Mouse (Mus musculus): ENCODE measurements around the gene Akap2. TPM values are rescaled to one million over a fixed set of nuclear protein-coding genes. Genes with fewer than 3 reads are reported as not detected.

Akap2 gene
- total RNA-seq, 2 experiments from 2014 or later = not detected

GRCm38 (mm10) chr4:57852461-57853040 lies 135.1 kb downstream of the Akap2 start:
- ATAC-seq (replicated peaks; ENCODE audit: low FRiP score, poor library complexity, severe bottlenecking) = no peak

DNA sequence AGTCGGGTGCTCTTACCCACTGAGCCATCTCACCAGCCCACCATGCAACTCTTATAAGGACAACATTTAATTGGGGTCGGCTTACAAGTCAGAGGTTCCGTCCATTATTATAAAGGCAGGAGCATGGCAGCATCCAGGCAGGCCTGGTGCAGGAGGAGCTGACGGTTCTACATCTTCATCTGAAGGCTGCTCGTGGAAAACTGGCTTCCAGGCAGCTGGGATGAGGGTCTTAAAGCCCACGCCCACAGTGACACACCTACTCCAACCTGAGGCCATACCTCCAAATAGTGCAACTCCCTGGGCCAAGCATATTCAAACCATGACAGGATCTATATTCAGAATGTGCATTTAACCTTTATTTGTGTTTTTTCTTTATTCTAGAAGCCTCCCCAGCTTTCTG lies 136.7 kb downstream of the Akap2 start:
- no peak for ATAC-seq (replicated peaks; ENCODE audit: low FRiP score, poor library complexity, severe bottlenecking)

DNA sequence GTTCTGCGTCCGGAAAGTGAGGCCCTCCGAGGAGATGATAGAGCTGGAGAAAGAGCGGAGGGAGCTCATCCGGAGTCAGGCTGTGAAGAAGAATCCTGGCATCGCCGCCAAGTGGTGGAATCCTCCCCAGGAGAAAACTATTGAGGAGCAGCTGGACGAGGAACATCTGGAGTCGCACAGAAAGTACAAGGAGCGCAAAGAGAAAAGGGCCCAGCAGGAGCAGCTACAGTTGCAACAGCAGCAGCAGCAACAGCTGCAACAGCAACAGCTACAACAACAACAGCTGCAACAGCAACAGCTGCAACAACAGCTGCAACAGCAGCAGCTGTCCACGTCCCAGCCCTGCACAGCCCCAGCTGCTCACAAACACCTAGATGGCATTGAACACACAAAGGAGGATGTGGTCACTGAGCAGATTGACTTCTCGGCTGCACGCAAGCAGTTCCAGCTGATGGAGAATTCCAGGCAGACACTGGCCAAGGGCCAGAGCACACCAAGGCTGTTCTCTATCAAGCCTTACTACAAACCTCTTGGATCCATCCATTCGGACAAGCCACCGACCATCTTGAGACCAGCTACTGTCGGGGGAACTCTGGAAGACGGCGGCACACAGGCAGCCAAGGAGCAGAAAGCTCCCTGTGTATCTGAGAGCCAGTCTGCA lies 138.0 kb downstream of the Akap2 start:
- no peak for ATAC-seq (replicated peaks; ENCODE audit: low FRiP score, poor library complexity, severe bottlenecking)

DNA sequence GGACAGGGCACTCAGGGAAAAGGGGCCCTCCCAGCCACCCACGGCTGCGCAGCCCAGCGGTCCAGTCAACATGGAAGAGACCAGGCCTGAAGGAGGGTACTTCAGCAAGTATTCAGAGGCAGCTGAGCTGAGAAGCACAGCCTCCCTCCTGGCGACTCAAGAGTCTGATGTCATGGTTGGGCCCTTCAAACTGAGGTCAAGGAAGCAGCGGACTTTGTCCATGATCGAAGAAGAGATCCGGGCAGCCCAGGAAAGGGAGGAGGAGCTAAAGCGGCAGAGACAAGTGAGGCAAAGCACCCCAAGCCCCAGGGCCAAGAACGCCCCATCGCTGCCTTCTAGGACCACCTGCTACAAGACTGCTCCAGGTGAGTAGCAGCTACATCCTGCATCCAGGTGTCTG lies 139.2 kb downstream of the Akap2 start:
- ATAC-seq (replicated peaks; ENCODE audit: low FRiP score, poor library complexity, severe bottlenecking) = no peak

DNA sequence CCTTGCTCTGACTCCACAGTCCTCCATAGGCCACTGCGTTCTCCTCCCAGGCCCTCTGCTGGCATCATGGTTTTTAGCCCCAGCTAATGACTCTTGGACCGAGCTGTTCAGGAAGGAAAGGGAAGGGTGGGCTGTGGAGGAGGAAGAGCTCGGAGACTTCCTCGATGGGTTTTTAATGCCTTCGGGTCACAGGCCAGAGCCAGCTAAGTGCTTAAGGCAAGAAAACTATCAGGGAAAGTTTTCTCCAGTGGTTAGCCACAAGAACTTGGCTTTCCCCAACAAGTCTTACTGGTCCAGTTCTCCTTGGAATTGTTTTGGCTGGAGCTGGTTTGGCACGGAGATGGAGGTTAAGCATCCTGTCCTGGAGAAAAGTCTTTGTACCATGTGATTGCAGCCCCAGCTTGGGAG lies 142.8 kb downstream of the Akap2 start:
- no peak for ATAC-seq (replicated peaks; ENCODE audit: low FRiP score, poor library complexity, severe bottlenecking)

GRCm38 (mm10) chr4:57861166-57861565 lies 143.7 kb downstream of the Akap2 start:
- no peak for ATAC-seq (replicated peaks; ENCODE audit: low FRiP score, poor library complexity, severe bottlenecking)

GRCm38 (mm10) chr4:57861856-57862255 lies 144.4 kb downstream of the Akap2 start:
- no peak for ATAC-seq (replicated peaks; ENCODE audit: low FRiP score, poor library complexity, severe bottlenecking)

DNA sequence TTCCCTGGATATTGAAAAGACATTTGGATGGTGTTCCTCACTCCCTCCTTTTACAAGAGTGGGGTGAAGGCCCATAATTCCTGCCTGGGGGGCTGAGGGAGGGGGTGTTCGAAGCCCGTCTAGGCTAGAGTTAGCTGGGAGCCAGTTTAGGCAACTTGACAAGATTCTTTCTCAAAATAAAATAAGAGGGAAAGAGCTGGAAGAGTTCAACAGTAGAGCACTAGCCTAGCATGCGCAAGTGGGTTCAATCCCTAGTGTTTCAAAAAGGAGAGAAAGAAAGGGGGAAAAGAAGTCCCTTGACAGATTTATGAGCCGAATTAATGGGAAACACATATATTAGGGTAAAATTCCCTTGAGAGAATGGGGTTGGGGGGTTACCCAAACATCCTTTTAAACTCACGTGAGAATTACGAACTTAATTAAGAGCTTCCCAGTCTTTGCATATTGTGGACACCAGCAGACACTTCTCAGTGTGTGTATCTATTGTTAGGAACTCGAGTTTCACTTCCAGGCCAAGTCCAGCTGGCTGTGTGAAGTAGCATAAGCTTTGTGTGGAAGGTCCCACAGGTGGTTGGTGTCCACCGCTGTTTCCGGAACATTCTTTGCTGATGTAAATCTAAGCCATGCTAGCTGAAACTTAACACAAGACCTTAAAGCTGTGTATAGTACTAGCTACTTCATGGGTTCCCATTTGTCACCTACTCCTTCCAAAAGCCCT lies 145.0 kb downstream of the Akap2 start:
- no peak for ATAC-seq (replicated peaks; ENCODE audit: low FRiP score, poor library complexity, severe bottlenecking)

- ATAC-seq (replicated peaks; ENCODE audit: low FRiP score, poor library complexity, severe bottlenecking) = no peak
These were observed 148.6 kb downstream of the Akap2 start for GRCm38 (mm10) chr4:57866088-57866487.

- ATAC-seq (replicated peaks; ENCODE audit: low FRiP score, poor library complexity, severe bottlenecking) = no peak
These were observed 149.5 kb downstream of the Akap2 start for GRCm38 (mm10) chr4:57866990-57867389.

- ATAC-seq (replicated peaks; ENCODE audit: low FRiP score, poor library complexity, severe bottlenecking) = no peak
These were observed 150.0 kb downstream of the Akap2 start for GRCm38 (mm10) chr4:57867454-57867853.

DNA sequence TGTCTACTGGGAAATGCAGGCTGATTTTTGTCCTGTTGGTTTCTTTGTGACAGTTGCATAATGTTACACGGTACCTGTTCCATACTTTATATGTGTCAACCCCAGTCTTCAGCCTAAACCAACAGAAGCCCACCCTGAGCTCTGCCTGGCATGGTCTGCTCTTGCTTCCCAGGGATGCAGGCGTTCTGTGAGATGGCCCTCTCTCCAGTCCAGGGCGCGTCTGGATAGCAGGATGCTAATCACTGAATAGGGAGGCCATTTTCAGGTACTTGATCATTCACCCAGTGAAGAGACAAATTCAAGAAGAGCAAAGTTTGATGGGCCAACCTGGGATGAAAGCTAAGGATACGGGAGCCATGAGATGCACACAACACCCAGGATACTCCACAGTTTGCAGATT lies 161.7 kb downstream of the Akap2 start:
- ATAC-seq (replicated peaks; ENCODE audit: low FRiP score, poor library complexity, severe bottlenecking) = no peak

- ATAC-seq (replicated peaks; ENCODE audit: low FRiP score, poor library complexity, severe bottlenecking) = no peak; the same call in 1 of the 2 replicates
These were observed 162.4 kb downstream of the Akap2 start for GRCm38 (mm10) chr4:57879804-57880357.

DNA sequence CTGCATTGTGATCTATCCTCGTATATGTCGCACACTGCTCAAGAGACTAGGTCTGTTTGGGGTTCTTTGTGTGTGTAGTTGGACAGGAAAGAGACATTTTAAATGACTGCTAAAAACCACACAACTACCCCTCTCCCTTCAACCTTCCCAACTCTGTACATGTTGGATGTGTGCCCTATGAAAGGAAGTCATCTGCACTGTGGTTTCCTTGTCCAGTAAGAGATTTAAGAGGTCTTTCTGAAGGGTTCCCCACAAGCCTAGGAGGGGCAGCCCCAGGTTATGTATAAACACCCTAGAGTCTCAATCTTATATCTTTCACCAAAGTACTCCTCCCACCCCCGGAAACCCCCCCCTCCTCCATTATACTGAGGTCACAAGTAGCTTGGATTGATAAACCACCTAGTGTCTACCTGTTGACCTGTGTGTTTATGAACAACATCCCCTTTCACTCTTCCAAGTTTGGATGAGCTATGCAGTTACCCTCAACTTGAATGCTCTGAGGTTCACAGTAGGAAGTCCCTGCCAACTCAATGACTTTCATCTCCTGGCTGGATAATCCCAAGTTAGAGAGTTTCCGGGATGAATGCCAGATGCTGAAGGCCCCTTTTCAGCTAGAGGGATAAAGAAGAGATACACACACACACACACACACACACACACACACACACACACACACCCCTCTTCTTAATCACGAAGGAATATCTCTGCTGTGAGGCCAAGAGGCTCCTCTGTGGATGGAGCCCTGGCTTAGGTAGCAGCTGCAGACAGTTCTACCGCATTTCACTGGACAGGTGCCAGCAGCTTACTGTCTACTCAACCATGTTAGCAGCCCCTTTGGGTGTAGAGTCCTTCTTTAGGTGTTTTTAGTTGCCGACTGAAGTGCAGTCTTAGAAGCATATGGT lies 166.3 kb downstream of the Akap2 start:
- ATAC-seq (replicated peaks; ENCODE audit: low FRiP score, poor library complexity, severe bottlenecking) = no peak

- no peak for ATAC-seq (replicated peaks; ENCODE audit: low FRiP score, poor library complexity, severe bottlenecking)
These were observed 167.1 kb downstream of the Akap2 start for GRCm38 (mm10) chr4:57884511-57884910.

- ATAC-seq (replicated peaks; ENCODE audit: low FRiP score, poor library complexity, severe bottlenecking) = no peak
These were observed 167.7 kb downstream of the Akap2 start for GRCm38 (mm10) chr4:57885186-57885585.

- no peak for ATAC-seq (replicated peaks; ENCODE audit: low FRiP score, poor library complexity, severe bottlenecking)
These were observed 168.8 kb downstream of the Akap2 start for GRCm38 (mm10) chr4:57886066-57886887.

DNA sequence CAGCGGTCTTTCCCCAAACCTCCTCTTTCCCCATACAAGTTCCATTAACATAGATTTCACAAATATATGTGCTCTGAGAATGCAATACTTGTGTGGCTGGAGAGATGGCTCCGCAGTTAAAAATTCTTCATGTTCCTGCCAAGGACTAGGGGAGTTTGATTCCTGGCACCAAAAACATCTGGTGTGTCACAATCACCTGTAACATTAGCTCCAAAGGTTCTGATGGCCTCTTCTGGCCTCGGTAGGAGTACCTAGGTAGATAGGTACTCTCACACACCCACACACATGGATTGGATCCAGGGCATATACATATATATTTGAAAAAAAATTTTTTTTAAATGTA lies 169.4 kb downstream of the Akap2 start:
- ATAC-seq (replicated peaks; ENCODE audit: low FRiP score, poor library complexity, severe bottlenecking) = no peak

DNA sequence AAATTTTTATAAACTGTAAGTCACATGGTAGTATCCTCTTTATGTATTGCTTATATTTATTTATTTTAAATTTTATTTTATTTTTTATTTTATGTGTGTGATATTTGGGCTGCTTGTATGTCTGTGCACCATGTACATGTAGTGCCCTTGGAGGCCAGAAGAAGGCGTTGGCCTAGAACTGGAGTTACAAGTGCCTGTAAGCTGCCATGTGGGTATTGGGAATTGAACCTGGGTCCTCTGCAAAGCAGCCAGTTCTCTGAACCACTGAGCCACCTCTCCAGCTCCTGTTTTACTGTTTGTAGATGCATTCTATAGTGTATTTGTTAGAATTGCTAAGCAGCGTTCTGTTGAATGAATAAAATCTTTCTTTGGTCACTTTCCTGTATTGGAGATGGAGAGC lies 170.8 kb downstream of the Akap2 start:
- ATAC-seq (replicated peaks; ENCODE audit: low FRiP score, poor library complexity, severe bottlenecking) = no peak

Measured in erythroid progenitor cell, adult 5-6 weeks (primary cell).